Mouse (Mus musculus): Measurements from ENCODE around the gene Gm6993.

The Gm6993 gene

DNA sequence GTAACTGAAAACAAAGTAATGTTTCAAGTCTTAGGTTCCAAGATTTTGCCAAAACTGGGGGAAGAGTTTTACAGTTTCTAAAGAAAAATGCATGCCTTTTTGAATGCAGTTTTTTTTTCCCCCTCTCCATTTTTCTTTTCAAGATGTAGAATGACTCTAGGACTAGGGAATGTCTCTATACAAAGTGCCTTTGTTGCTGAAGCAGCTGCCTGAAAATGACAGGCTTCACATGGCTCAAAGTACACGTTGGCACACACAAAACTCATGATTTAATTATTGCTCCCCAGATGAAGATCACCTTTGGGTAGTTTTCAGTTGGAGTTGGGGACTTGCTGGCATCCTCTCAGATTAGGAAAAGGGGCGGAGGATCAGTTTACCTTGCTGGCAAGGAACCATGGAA is 32.3 kb downstream of the Gm6993 start:
- DNase-seq, result no peak

GRCm38 (mm10) chr12:31273646-31274045 is 33.1 kb downstream of the Gm6993 start:
- DNase-seq, result no peak

- DNase-seq, result no peak
Observed at GRCm38 (mm10) chr12:31275411-31275810, 34.8 kb downstream of the Gm6993 start.

GRCm38 (mm10) chr12:31278270-31278669 is 37.7 kb downstream of the Gm6993 start:
- DNase-seq, result no peak

GRCm38 (mm10) chr12:31280318-31280717 is 39.7 kb downstream of the Gm6993 start:
- DNase-seq, result no peak

DNA sequence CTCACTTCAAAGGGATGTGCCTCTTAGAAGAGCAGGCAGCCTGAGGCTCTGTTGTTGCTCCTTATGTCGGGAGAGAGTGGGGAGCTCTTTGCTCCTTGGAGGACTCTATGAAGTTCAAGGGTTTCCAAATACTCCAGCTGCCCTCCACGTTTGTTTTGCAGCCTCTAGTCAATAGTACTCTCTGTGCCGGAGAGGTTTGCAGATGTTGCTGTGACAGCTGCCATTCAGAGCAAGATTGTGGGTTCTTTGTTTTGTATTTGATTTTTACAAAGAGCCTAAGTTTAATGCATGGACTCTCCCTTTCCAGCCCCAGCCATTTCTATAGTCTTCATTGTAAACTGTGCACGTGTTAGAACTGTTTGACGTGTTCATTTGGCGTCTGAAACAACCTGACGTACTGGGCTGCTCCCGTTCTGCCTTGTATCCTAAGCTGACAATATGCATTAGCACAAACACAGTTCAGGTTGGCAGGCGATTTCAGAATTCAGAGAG is 40.6 kb downstream of the Gm6993 start:
- no peak for DNase-seq

DNA sequence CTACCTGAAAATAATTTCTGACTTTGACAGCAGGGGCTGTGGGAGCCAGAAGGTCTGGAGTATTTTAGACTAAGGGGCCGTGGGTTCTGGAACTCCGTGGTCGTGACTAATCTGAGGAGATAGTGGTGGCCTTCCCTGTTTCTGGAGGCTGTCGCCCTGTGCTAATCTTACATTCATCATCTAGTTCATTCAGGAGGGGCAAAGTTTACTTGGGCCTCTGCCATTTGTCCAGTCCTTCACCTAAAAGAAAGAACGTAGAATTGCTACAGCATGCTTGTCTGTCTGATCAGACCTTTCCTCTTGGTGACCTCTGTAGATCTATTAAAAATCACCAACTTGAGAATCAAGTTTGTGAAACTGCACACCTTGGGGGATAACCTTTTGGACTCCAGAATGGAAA is 41.7 kb downstream of the Gm6993 start:
- no peak for DNase-seq

- DNase-seq, result no peak
Observed at GRCm38 (mm10) chr12:31283131-31283530, 42.6 kb downstream of the Gm6993 start.

DNA sequence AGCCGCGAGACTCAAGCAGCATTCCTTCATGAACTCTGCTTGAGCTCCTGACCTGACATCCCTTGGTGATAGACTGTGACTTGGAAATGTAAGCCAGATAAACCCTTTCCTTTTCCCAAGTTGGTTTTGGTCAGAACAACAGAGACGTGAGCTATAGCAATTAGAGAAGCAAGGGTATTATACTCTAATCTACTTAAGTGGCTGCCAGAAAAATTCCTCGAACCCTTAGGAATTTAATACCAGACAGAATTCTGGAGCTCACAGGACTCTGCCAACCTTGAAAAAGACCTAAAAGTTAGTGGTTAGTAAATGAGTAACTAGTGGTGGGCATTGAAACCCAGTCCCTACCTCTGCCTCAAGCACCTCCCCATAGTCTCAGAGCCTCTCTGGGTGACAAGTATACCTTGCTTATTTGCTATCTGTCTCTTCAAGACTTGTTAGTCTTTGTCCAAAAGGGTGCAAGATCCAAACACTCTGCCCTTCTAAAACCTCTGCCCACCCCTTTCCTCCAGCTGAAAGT is 43.1 kb downstream of the Gm6993 start:
- DNase-seq, result no peak

DNA sequence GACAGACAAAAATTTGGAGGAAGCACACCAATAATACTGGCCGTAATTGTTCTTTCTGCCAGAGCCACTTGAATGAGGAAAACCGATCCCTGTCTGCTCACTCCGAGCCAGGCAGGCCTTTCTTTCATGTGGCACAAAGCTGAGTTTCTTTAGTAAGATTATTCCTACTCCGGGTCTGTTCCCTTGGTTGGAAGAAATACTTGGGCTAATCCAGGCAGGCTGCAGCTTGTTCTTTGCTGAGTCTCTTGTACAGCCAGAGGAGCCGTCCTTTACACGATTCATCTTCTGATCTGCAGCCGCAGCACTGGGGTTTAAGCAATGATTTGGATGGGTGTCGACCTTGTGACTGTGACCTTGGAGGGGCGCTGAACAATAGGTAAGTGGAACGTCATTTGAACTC is 48.5 kb downstream of the Gm6993 start:
- no peak for DNase-seq
